Mouse (Mus musculus) v-Abl transformed pro-B cells (cell line): ENCODE measurements around the gene Trap1.
"Not testable (repeated sequence)": the region's sequence is repeated elsewhere in the genome, so short reads cannot be mapped to it uniquely, and the experiment has no call there.

Source experiments
- in situ Hi-C, 2 experiments: fragments of 400-800 bp; cut with MboI; formaldehyde crosslinking; loops; one replicate each; pipeline ENCODE4 v1.15.1; 2025; ENCODE audit not compliant: unreplicated experiment in 2 of 2

The Trap1 gene

DNA sequence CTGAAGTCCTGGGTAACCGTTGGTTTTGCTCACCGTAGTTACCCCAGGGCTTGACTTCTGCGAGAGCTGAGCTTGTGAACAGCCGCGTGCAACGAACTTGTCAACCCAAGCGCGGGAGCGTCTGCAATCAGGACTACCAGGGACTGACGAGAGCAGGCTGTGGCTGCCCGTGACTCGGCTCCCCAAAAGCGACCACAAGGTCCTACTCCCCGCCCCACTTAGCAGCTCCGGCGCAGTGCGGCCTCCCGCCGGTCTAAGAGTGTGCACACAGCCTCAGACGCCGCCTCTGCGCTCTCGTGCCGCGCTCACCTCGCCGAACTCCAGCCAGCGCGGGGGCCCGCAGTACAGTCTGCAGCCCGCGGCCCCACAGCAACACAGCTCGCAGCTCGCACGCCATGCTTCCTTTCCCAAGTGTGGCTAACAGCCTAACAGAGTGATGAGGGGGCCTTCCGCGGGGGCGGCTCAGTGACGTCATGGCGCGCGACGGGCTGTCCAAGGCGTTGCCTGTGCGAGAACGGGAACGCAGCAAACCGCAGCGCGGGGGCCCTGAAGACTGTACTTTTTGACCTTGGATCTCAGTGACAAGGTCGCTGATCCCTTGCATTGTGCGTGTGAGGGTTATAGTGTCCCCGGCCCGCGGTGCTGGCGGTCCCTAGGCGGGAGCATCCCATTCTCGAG lies at the start of gene Trap1:
Trap1 (minus strand) TSS at position 444 of the 678 bp plus-strand sequence.
- in situ Hi-C loops, result no loop called here

DNA sequence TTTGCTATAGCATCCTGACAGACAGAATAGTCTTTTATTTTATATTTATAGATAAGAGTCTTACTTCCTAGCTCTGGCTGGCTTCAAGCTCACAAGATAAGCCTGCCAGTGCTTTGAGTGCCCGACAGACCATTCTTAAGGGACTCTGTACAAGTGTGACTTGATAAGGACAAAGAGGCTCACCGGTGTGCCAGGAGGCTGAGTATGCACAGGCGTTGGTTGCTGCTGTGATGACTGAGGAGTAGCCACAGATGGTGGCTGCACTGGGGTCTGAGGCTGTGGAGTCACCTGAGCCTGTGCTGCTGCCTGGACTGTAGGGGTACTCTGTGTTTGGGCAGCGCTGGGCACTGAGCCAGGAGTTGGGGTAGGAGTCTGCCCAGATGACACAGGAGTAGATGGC lies 39.4 kb upstream of the Trap1 start:
- in situ Hi-C loops, result loop anchor here in 1 of 2 experiments (25.0 kb wide), 1 partner anchor 945 kb away; the partner anchor contains the start of gene Ubn1

DNA sequence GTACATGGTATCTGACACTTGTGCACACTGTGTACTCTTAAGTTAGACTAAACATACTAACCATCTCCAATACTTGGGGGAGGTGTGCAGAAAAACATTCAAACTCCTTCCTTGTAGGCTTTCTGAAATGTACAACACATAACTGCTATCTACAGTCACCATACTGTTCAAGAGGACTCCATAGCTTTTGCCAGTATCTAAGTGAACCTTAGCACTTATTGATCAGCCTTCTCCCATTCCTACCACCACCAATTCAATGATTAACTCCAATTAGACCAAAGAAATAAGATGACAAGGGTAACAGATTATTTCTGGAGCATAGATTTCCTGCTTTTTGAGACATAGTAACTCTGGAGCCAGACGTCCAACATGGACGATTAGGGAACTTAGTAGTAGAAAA lies 22.7 kb upstream of the Trap1 start:
- in situ Hi-C loops, result loop anchor here in 1 of 2 experiments (25.0 kb wide), 1 partner anchor 962 kb away; the partner anchor contains the start of gene Ubn1

DNA sequence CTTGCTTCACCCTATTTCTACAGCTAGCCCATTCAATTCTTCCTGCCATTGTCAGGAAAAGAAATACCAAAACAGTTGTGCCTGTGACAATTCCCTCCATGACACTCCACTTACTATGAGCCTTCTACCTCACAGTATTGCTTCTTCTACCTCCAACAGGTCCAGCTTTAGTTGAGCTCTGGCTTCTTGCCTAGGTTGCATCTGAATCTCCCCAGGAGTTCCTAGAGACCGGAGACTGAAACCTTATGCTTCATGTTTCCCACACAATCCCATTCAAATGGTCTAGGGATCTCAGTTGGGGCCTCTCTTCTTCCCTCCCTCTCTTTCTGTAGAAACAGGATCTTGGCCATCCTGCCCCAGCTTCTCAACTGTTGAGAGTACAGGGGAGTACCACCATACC lies 19.9 kb upstream of the Trap1 start:
- in situ Hi-C loops, result no loop called here

DNA sequence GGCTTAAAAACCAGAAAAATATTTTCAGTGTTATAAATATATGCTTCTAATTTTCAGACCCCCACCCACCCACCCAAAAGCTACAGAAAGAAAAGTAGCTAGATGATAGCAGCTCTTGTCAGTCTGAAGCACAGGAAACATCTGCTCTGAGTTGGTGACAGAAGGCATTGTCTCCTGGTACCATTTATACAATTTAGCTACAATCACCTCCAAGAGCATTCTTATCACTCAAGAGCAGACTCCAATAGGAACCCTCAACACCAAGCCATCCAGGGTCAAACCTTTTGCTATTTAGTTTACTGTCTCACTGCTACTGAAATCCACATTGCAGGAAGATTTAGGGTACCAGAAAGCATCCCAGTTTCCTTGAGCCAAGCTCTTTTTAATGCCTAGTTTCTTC lies 19.3 kb upstream of the Trap1 start:
- in situ Hi-C loops, result no loop called here

DNA sequence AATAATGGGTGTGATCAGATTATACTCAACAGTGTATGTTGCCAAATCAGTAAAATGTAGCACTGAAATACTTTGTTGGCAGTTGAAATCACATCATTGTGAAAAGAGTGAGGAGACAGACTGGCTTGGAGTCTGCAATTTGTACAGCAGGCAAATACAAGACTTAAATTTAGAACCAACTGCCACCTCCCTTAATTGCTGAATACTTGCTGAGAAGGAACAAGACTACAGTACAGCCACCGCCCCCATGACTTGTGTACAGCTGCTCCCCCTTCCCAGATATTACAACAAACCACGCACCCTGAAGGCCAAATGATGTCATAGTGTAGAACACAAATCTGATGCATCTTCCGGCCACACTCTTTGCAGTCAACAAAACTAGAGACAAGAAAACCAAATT lies 18.5 kb upstream of the Trap1 start:
- in situ Hi-C loops, result no loop called here

DNA sequence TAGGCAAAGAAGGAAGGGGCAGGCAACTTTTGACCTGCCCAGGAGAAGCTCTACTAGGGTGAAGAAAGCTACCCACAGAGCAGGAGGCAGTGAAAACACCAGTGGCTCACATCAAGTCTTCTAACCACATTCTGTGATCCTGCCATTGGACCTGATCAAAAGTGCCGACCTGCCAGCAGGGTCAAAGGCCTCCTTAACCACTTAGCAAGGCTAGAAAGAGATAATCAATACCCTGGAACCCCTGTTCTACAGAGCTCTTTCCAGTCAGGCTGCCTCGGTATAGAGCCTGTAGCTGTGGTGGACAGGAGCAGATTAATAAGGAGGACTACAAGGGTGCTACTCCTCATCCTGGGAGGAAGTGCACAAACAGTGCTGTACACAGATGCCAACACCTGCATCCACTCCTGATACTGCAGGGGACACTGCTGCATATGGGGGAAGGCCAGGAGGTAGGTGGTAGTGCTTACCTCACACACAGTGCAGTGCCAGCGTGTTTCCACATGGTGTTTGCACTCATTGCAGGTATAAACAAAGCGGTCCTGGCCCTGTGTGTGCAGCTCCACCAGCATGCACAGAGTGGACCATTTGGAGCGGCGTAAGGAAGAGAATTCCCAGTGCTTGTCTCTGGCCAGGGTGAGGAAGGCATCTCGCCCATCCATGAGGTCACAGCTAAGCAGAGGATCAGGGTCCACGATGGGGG lies 9.7 kb upstream of the Trap1 start:
- in situ Hi-C loops, result no loop called here

DNA sequence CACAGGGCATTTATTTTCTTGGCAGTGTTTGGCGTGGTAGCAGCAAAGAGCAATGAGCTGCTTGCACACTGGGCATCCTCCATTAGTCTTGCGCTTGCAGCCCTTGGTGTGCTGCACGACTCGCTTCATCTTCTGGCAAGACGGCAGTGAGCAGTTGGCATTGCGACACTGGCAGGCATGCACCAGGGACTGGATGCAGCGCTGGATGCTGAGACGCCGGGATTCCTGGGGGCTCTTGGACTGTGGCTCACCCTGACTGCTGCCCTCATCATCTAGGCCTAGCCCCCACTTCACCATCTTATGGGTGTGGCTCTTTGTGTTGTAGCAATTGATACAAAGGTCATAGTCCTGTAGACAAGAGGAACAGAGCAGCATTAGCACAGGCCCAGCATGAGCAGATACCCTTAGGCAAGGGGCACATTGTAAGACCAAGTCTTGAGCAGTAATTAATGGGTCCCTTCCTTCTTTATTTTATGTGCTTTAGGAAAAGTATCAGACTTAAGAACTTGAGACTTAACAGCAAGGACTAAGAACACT lies 8.3 kb upstream of the Trap1 start:
- in situ Hi-C loops, result no loop called here

DNA sequence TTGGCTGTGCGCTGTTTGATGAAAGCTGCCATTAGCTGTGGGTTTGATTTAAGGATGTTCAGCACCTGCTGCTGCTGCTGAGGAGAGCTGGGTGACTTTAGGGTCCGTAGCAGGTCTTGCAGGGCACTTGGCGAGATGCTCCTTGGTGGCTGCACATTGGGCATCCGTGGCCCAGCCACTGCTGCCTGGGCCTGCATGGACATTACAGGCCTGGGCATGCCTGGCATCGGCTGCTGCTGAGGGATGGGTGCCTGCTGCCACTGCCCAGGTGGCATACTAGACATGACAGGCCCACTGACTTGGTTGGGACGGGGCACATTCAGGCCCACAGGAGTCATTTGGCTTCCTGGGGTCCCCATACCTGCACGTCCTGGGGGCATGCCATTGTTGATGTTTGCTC lies 7.4 kb upstream of the Trap1 start:
- in situ Hi-C loops, result no loop called here

DNA sequence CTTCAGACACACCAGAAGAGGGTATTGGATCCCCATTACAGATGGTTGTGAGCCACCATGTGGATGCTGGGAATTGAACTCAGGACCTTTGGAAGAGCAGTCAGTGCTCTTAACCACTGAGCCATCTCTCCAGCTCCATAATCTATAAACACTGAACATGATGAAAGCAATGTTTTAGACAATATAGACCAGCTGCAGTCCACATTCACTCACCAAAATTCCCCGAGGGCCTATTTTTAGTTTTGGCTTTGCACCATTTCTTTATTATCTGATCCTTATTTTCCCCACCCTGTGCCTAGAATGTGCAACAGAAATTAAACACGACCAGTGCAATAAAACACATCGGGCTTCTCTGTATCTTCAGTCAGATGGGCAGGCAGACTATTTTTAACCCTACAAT lies 2.8 kb upstream of the Trap1 start:
- in situ Hi-C loops, result not testable (repeated sequence)

DNA sequence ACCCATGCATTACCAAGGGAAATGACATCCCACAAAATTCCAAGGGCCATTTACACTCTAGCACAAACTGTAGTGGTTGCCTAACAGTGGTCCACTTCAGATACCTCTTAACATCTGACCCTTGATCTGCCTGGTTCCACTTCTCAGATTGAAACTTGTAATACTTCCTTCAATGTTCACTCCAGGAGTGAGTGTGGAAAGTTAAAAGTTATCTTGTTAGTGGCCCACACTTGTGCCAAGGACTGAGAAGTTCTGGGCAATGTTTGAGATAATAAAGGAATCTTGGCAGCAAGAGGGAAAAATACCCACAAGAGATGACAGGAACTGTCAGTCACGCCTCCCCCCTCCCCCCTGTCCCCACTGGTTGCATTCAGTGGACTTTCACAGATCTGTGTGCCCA lies 2.0 kb upstream of the Trap1 start:
- in situ Hi-C loops, result no loop called here

DNA sequence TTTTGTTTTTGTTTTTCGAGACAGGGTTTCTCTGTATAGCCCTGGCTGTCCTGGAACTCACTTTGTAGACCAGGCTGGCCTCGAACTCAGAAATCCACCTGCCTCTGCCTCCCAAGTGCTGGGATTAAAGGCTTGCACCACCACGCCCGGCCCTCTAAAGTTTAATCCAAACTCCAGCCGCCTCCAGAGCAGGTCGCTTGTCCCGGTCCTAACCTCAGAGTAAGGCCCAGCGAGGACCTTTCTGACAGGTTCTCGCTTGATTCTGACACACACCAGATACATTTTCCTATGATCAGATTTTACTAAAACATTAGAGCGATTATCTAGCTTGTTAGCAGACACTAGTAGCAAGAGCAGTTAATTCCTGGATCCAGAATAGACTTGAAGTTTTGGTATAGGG lies 675 bp upstream of the Trap1 start:
- in situ Hi-C loops, result not testable (repeated sequence)

DNA sequence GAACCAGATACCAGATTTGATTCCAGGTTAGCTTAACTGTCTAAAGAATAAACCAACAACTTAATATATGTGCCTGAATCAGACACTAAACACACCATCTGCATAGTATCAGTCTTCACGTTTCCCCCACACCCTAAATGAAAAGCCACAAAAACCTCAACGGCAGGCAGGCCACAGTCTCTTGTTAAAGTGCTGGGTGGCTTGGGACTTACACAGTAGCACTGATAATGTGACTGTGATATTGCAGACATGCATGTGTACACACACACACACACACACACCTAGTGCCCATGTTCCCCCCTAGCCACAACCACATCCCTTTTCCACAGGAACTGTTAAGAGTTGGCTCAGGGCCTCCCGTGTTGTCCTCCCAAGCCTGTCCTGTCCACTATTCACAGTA lies 2.8 kb downstream of the Trap1 start:
- in situ Hi-C loops, result loop anchor here in 1 of 2 experiments (5.0 kb wide), 1 partner anchor 137 kb away; the partner anchor contains the start of gene Crebbp

DNA sequence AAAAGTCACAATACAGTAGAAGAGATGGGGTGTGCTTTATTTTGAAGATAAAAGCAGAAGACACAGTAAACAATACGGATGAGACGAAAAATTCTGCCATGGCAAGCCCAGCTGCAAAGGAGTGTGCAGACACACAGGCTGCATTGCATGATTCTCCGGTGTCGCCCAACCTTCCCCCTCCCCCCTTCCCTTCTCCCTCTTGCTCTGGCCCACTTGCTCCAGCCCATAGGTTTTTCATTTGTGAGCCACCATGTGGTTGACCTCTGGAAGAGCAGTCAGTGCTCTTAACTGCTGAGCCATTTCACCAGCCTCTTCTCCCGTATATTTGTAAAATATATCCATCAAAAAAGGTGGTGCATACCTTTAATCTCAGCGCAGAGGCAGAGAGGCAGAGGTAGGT lies 3.3 kb downstream of the Trap1 start:
- in situ Hi-C loops, result loop anchor here in 1 of 2 experiments (5.0 kb wide), 1 partner anchor 138 kb away; the partner anchor contains the start of gene Crebbp

DNA sequence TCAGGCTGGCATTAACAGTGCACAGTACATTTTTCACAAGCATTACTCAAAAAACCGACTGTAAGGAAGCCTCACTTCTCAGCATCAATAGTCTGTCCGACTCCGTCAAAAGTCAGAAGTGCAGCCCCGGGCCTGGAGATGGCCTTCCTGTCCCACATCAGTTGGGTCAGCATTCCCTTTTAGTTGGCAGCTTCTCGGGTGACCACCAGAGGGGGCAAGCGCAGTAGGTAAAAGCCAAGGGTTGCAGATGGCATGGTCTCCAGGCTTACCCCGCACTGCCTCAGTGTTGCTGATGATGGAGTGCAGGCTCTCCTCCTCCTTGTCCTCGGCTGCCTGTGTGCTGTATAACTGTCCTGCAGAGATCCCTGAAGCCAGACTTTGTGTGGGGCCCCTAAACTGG lies 9.0 kb downstream of the Trap1 start:
- in situ Hi-C loops, result loop anchor here (5.0 to 10.0 kb wide), 4 partner anchors 144 to 224 kb away; partner anchors contain the start of genes Crebbp (in 1 of the 2) and Zfp174 (in 1 of the 2)

DNA sequence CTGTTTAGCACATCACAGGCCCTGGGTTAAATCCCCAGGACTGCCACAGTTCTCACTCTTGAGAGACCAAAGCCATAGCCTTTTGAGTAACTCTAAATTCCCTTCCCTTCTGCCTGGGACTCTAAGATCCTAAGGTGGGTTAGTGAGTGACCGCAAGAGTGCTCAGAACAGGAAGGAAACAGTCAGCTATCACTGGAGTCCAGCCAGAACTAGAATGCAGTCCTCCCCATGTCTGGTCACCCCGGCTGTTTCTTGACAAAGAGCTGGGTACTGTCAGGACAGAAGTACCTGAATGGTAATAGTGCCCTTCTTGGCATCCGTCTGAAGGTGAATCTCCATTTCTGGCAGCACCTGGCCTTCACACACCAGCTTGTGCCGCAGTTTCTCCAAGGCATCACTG lies 12.7 kb downstream of the Trap1 start:
- in situ Hi-C loops, result loop anchor here (5.0 to 10.0 kb wide), 4 partner anchors 147 to 227 kb away; partner anchors contain the start of genes Crebbp (in 1 of the 2) and Zfp174 (in 1 of the 2)

DNA sequence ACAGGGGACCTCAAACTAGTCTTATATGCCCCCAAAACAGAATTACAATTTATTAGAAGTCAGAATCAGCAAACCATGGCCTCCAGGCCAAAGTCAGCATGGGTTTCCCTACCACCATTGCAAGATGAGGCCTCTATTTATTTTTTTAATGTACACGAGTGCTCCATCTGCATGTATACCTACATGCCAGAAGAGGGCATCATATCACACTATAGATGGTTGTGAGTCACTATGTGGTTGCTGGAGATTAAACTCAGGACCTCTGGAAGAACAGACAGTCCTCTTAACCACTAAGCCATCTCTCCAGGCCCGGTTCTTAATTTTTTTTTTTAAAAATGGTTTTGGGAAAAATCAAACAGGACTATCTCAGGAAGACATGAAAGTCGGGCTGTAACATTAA lies 23.8 kb downstream of the Trap1 start:
- in situ Hi-C loops, result no loop called here

DNA sequence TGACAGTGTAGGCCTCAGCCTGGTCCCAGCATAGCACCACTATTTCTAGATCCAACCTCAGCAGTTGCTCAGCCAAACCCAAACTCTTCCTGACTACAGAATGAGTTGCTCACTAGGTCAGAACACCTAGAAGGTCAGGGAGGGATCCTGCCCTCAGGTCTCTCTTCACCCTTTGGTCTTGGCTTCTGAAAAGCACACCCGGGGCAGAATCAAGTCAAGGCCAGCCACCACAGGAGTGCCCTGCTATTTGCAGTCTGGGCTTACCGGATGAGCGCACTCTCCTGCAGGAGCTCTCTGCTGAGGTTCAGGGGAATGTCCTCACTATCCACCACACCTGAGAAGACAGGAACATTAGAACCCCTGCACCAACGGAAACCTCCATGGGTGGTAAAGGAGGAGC lies 25.0 kb downstream of the Trap1 start:
- in situ Hi-C loops, result no loop called here

DNA sequence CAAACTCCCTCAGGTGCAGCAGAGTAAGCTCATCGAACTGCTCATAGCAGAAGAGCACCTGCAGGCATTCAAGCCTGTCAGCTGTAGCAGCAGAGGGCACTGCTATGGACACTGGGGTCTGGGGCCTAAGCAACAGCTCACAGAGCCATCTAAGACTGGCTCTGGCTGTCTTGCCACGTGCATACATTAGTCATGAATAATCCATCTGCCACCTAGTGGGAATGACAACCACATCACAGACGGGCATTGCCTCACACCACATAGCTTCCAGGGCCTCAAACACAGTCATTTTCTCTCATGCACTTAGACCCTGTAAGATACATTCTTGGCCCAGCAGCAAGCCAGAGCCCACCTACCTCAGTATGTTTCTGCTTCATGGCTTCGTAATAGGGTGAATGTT lies 32.1 kb downstream of the Trap1 start:
- in situ Hi-C loops, result no loop called here

DNA sequence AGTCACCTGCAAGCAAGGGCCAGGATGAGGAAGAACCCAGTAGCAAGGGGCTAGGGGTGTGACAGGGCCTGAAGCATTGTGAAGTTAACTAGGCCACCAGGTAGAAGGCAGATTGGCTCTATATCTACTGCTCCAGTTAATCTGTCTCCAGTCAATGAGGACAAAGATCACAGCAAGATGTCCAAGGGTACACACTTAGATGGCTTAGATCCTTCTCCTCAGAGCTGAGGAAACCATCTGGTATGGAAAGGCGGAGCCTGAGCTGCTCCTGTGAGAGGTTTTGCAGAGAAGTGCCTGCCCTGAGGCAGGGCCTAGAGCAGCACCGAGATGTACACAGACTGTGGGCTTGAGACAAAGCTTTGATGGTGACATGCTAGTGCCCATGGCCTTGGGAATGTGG lies 33.5 kb downstream of the Trap1 start:
- in situ Hi-C loops, result no loop called here

DNA sequence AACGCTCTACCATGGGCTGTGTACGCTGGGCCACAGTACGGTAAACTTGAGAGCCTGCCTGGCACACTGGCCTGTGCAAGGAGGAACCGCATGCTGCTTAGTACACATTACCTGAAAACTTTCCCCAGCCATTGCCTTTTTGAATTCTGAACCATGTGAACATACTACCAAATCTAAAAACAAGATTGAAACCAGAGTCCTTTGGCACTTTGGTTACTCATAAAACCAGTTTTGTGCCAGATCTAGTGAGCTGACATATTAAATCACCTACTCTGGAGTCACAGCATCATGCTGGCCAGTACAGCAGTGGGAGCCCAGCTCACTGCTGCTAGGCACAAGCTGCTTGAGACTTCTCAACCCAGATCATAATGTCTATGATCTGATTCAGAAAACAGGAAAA lies 36.0 kb downstream of the Trap1 start:
- in situ Hi-C loops, result no loop called here

DNA sequence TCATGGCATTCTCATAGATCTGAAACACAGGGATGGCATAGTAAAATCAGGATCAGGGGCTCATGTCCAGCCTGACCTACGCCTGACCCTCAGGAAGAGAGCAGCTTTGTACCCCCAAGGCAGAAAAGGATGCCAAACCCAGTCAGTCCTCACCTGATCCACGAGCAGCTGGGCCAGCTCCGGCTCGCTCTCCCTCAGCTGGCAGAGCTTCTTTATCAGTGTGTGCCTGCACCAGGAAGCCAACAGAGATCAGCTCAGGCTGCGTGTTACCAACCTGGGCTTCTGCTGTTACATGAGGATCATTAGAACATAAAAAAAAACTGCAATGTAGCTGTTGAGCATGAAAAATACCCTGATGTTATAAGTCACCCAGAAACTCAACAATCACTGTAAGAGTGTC lies 37.4 kb downstream of the Trap1 start:
- in situ Hi-C loops, result no loop called here
